Mouse (Mus musculus): ENCODE measurements at regions not wholly inside any gene's neighbourhood (a gene's known extent, or its start where the extent isn't known, plus 50 kb on each side); places are given as distances from the start of the nearest gene placed in this dataset.

DNA sequence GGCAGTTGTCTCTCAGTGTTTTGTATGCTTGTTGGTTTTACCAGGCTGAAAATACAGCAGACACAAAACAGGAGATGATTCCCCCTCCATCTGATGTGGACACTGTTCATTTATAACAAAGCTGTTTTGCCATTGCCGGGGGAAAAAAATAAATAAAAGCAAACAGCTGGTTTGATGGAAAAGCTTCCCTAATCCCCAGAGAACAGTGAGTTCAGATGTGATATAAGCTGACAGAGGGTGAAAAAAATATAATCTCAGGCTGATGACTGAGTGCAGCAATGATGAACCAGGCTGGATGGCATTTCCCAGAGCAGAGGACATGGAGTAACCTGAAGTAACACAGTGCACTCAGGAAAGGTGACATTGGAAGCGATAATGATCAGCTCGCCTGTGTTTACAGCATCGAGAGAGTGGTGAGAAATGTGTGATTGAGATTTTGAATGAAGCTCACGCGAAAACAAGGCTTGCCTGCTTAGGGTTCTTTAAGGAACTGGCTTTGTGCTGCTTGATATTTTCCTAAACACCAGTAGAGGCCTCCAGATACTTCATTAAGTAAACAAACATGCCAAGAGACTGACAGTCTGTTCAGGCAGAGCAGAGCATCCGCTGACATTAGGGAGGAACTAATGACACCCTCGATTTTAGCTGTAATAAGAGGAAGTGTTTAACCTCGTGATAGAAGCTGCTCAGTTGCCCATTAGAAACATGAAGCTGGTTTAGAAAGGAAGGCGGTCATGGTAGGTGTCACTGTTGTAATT lies 221.9 kb upstream of the Mmadhc start:
- DNase-seq, result no peak

DNA sequence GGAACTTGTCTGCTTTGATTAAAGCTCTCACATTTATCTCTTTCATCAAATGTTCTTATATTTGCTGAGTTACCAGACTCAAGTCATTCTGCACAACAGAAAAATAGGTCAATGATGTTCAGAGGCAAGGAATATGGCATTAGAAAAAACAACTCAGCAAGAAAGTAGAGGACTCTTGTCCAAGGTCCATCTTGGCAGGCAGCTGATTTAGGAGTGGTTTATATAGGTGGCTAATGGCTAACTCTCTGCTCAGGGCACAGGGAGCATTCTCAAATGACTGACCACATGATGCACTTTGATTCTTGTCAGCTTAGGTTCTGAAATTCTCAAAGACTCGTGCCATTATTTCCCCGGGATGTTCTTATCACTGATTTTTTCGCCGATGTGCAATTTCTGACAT lies 216.7 kb upstream of the Mmadhc start:
- peak; percentile 29 for DNase-seq

DNA sequence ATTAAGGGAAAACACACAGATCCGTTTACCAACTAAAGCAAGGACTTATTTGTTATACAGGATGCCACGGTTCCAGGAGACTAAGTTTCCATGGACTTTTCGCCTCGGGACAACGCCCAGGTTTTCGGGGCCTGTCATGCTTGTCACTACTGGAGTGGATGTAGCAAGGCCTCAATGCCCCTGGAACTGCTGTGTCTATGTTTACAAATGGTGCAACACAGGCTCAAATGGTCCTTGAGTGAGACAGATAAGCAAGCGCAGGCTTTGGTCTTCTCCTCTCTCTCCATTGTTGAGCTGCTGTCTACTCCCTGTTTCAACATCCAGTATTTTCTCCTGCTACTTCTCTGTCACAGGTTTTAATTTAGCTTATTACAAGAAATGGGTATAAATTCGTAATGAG lies 202.1 kb upstream of the Mmadhc start:
- no peak for DNase-seq

- DNase-seq, result no peak
Observed at GRCm38 (mm10) chr2:50496057-50496433, 199.4 kb upstream of the Mmadhc start.

DNA sequence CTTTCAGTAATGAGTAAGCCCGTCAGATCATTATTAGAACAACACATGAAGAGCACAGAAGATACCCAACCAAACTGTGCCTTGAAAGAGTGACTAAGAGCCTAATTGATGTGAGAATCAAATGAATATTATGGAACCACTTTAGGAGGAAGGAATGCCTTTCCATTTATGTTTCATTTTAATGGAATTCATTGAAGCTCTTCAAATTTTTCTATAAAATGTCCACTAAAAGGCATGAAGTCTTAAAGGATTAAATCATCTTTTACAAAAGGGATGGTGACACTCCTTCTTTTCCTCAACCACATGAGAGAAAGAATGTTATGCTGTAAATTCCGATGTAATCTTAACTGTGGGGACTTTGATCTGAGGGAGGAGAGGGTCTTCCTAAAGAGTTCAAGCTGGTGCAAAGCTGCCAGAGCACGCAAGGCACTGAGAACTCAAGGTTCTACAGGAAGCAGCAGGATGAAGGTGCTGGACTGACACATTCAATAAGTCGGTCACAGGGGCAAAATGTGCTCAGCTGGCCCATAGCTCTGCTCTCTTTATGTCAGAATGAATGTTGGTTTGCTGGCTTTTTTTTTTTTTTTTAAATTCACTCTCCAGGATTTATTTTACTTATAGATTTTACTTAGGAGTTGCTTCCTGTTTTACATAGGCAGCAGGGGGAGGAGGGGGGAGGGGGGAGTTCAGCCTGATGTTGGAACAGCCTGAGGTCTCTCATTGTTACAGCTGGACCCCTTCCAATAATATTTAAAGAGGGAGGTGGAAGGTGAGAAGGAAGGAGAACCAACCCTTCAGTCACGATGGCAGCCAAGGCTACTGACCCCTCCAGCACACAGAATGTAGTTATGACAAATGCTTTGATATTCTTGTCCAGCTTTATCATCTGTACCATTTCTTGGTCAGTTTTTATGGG lies 198.8 kb upstream of the Mmadhc start:
- no peak for DNase-seq

- no peak for DNase-seq
Observed at GRCm38 (mm10) chr2:50493597-50494335, 197.2 kb upstream of the Mmadhc start.

- no peak for DNase-seq
Observed at GRCm38 (mm10) chr2:50463799-50464198, 167.2 kb upstream of the Mmadhc start.

- no peak for DNase-seq
Observed at GRCm38 (mm10) chr2:50462378-50462777, 165.8 kb upstream of the Mmadhc start.

DNA sequence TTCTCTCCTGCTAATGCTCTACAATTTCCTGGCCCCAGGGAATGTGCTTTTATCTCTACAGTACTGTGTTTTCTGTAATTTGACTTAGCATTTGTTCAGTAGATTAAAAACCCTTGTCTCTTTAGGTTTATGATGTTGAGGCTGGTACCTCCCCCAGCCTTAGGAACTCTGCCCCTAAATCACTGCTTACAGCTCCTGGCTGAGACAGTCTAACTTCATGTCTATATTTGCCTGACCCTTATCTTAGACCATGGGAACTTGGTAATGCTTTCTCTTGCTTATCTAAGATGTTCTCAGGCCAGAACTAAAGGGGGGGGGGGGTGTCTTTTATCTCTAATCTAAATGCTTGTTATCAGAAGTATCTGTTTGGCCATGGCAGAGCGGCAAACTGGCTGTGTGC lies 160.1 kb upstream of the Mmadhc start:
- DNase-seq, result no peak

DNA sequence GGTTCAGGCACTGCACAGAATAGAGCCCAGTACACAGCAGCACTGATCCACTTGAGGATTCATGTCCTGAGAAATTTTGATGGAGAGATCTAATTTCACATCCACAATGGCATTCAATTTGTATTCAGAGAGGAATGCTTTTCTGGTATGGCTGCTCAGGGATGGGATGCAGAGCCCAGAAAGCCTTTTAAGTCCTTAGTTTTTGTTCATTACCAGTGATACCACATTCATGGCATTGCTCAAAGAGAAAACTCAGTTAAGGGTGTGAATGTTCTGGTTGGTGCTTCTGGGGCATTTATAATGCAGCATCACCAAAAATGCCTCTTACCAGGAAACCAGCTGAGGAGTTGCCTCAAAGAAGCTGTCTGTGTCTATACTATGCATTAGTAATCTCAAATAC lies 151.5 kb upstream of the Mmadhc start:
- no peak for DNase-seq

DNA sequence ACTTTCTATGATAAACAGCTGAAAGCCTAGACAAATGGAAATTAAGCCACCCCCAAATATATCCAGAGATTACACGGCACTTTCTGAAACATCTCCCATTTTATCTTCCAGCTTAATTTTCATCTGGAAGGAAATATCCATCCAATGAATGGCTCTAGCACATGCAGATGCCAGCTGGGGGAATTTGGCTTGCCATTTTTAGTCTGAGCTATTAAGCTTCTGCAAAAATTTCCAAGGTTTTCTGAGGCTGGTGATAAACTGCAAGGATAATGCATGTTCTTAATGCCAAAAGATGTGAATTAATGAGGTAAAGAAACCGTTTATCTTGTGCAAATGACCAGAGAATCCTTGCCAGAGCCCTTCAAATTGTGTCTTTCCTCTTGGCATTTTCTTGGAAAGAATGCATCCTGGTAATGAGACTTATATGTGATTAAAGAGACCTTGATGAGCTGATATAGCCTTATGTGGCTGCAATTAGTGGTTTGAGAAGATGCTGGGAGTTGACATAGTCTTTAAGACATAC lies 149.4 kb upstream of the Mmadhc start:
- no peak for DNase-seq

- DNase-seq, result no peak
Observed at GRCm38 (mm10) chr2:50440333-50440732, 143.7 kb upstream of the Mmadhc start.

- no peak for DNase-seq
Observed at GRCm38 (mm10) chr2:50433166-50433565, 136.6 kb upstream of the Mmadhc start.

DNA sequence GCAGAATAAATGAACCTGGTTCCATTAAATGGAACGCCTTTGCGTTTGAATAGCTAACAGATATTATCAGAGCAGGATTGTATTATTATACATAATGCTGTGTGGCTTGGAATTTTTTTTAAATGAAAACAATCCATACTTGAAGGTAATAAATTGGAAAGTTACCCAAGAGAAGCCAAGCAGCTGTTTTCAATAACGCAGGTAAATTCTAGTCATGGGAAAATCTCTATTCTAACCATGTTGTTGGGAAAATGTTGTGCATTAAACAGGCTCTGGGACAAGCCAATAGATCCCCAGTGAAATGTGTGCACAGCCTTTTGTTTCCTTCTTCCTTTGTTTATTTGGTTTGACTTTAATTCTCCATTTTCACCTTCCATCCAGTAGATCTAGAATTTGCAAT lies 128.6 kb upstream of the Mmadhc start:
- DNase-seq, result no peak

DNA sequence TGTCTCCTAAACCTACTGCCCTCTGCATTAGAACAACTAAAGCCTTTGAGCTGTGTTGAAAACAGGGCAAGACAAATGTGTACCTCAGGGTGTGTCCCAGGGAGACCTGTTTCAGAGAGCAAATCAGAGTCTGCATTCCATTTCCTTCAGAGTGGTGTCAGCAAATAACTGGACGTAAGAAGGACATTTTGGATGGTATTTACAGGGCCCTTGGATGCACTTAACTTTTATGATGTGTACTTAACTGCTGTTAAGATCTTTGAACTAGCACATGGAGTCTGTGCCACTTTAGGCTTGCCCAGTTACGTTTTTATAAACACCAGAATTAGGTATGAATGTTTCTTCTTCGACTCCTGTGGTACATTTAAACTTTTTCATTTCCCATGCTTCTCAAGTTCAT lies 123.0 kb upstream of the Mmadhc start:
- no peak for DNase-seq

GRCm38 (mm10) chr2:50417643-50418042 lies 121.0 kb upstream of the Mmadhc start:
- DNase-seq, result no peak

- DNase-seq, result no peak
Observed at GRCm38 (mm10) chr2:50417135-50417534, 120.5 kb upstream of the Mmadhc start.

DNA sequence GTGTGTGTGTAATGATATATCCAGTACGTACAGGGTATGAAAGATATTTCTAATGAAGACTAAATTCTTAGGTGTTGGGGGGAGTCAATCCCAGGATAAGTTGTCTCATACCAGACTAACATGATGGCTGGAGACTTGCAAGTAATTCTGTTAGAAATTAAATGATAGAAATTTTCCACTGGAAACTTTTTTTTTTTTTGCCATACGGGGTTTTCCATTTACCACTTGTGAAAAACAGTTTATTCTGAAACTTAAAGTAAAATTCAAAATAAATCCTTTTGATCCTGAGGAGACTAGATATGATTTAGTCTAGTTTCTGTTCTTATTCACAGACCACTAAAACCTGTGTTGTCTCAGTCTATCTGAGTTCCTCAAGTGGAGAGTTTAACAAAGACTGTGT lies 119.5 kb upstream of the Mmadhc start:
- DNase-seq, result no peak

DNA sequence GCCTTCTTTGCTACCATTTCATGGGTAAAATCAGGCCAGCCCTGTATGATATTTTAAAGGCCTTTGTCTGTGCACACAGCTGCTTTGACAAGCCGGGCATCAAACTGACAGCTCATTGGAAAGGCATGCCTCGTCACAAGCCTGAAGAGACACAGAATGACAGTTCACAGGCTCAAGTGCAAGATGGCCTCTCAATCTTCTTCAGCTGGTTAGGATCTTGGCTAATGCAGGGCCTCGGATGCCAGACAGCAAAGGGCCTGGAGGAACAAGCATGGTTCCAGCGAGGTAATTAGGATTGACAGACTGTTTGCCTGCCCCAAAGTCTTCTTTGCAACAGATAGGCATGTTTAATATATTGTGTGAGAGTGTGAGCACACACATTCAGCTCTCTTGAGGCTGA lies 109.3 kb upstream of the Mmadhc start:
- DNase-seq, result no peak

- no peak for DNase-seq
Observed at GRCm38 (mm10) chr2:50403106-50403505, 106.5 kb upstream of the Mmadhc start.

- DNase-seq, result no peak
Observed at GRCm38 (mm10) chr2:50398576-50398975, 102.0 kb upstream of the Mmadhc start.

- no peak for DNase-seq
Observed at GRCm38 (mm10) chr2:50377609-50378413, 81.2 kb upstream of the Mmadhc start.

All from kidney, adult 11 months (tissue).